Mouse (Mus musculus): ENCODE data around the gene Lig3. TPM values are rescaled to one million over a fixed set of nuclear protein-coding genes. Genes with fewer than 3 reads are reported as not detected.
"Not testable (repeated sequence)": the region's sequence is repeated elsewhere in the genome, so short reads cannot be mapped to it uniquely, and the experiment has no call there.

The Lig3 gene
- polyA plus RNA-seq, 1 experiment = 6.3 TPM

DNA sequence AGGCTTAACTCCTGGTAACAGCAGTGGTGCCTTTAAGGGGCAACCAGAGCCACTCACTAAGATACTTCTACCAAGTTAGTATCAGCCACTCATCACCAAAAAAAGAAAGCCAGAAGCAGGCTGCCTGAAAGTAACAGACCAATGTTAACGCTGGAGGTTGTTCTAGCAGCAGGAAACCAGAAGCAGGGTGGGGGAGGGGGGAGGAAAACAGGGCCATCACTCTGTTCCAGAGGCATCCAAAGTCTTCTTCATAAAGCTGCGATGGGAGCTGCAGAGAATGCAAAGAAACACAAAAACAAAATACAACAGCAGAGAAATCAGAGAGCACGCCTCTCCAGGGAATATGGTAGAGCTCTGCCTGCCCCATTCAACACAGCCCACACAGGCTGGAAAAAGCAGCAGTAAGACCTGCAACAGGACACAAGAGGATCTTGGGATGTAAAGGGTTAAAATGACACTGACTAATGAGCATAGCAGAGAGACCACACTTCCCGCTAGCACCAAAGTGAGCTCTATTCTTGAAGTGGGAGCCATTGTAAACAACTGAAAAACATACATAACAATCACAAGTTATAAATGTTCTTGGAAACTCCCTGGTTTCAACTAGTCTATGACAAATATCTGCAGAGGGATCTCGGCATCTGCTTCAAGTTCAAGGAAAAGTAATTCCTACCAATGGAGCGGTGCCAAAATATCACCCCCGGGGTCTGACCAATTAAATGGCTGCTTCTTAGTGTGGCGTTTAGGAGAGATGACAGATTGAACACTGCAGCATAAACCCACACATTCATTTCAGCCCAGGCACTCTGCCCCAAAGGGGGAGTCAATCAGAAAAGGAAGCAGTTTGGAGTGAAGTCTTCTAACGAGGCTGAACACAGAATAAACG, 50.3 kb downstream of the Lig3 start:
- Histone ChIP-seq H3K4me1 (ENCODE audit: control insufficient read depth, insufficient read depth, insufficient read length, low read length) (no peaks in the 10 kb centered on the region), H3K27me3 (ENCODE audit: control insufficient read depth, insufficient read depth, low read length) (no peaks in the 10 kb centered on the region), H3K36me3 (ENCODE audit: control insufficient read depth, insufficient read depth, low read length) (no peaks in the 10 kb centered on the region; the same call in 1 of the 2 replicates), H3K27ac (ENCODE audit: insufficient read depth, low read depth, low read length) (no peak overlapping the region), H3K4me3 (ENCODE audit: low read depth, low read length) (no peak overlapping the region)
- WGBS = 64% methylated on average over 10 of the region's 10 CpGs
- TF ChIP-seq CTCF (IDR thresholded peaks at IDR 0.05; ENCODE audit: extremely low read depth, insufficient read length, insufficient replicate concordance, low read depth, low read length) = no peak
- TF ChIP-seq POLR2A (IDR thresholded peaks at IDR 0.05; ENCODE audit: low read depth, low read length) = no peak

DNA sequence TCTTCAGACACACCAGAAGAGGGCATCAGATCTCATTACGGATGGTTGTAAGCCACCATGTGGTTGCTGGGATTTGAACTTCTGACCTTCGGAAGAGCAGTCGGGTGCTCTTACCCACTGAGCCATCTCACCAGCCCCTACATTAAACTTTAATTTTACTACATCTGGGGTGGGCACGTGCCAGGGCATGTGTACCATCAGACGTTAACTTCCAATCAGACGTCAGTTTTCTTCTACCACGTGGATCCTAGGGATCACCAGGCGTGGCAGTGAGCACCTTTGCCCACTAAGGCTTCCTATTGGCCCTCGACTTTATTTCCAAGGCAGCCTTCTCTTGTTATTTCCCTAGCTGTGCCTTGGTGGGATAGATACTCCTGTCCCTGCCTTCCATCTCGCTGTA, 51.5 kb downstream of the Lig3 start:
- not testable (repeated sequence) for H3K27ac ChIP-seq (ENCODE audit: insufficient read depth, low read depth, low read length); H3K27me3 ChIP-seq (ENCODE audit: control insufficient read depth, insufficient read depth, low read length); H3K4me3 ChIP-seq (ENCODE audit: low read depth, low read length); H3K36me3 ChIP-seq (ENCODE audit: control insufficient read depth, insufficient read depth, low read length); H3K4me1 ChIP-seq (ENCODE audit: control insufficient read depth, insufficient read depth, insufficient read length, low read length)
- WGBS = 77% methylated on average over 10 of the region's 10 CpGs

DNA sequence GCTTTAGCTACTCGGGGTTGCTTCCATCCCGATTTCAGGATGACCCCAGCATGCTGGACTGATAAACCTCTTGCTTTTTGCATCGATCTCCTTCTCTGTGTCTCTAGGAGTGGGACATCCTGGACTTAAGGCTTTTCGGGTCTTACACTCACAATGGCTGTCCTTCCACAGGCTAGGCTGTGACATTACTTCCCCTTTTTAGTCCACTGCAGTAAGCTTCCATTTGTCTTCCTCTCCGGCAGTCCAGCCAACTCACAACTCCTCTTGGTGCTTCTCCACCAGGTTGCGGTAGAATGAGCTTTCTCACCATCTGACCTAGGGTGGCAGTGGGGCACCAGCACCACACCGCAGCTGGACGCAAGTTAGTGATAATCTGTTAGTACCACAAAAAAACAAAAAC, 53.0 kb downstream of the Lig3 start:
- 67% methylated on average over 8 of the region's 8 CpGs for WGBS
- Histone ChIP-seq H3K27ac (ENCODE audit: insufficient read depth, low read depth, low read length) (no peak overlapping the region), H3K4me1 (ENCODE audit: control insufficient read depth, insufficient read depth, insufficient read length, low read length) (no peaks in the 10 kb centered on the region)

GRCm38 (mm10) chr11:82834359-82834758, 53.5 kb downstream of the Lig3 start:
- WGBS = 82% methylated on average over 7 of the region's 7 CpGs
- H3K4me3 ChIP-seq (ENCODE audit: low read depth, low read length); H3K36me3 ChIP-seq (ENCODE audit: control insufficient read depth, insufficient read depth, low read length): not testable (repeated sequence)

More for the DNA sequence above, 53.0 kb downstream of the Lig3 start:
- no peak overlapping the region for H3K4me3 ChIP-seq (ENCODE audit: low read depth, low read length)
- no peaks in the 10 kb centered on the region for H3K36me3 ChIP-seq (ENCODE audit: control insufficient read depth, insufficient read depth, low read length)
- TF ChIP-seq POLR2A (IDR thresholded peaks at IDR 0.05; ENCODE audit: low read depth, low read length) (no peak), CTCF (IDR thresholded peaks at IDR 0.05; ENCODE audit: extremely low read depth, insufficient read length, insufficient replicate concordance, low read depth, low read length) (no peak)
- no peaks in the 10 kb centered on the region for H3K27me3 ChIP-seq (ENCODE audit: control insufficient read depth, insufficient read depth, low read length)

DNA sequence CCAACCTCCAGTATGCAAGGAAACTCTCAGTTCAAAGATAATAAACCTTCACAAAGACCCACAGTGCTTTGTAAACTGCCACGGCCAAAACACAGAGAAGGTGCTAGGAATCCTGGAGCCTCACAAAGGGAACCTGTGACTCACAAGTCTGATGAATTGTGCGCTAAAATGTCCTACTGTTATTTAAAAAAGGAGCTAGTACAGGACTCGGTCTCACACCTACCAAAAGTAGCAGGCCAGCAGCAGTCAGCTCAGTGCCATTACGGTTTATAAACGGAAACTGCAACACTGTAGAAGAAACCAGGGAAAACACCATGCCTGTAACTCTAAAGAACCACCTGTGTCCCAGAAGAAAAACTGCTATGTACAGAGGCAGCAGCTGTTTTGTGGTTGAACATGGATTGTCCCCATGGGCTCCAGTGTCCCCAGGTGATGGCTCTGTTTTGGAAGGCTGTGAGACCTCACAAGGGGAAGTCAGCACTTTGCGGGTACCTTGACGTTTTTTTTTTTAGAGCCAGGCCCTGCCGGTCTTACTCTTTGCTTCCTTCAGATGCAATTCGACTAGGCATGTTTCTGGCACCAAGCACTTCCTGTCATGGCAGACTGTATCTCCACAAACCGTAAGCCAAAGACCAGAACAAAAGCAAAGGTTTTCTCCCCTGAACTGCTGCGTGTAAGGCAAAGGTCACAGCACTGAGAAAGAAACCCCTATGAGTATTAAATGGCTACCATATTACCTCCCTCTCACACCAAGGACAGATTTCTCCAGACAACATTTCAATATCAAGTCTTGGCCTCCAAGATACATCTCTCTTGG, 54.9 kb downstream of the Lig3 start:
- TF ChIP-seq POLR2A (IDR thresholded peaks at IDR 0.05; ENCODE audit: low read depth, low read length) (no peak), CTCF (IDR thresholded peaks at IDR 0.05; ENCODE audit: extremely low read depth, insufficient read length, insufficient replicate concordance, low read depth, low read length) (no peak)
- H3K27me3 ChIP-seq (ENCODE audit: control insufficient read depth, insufficient read depth, low read length) = no peaks in the 10 kb centered on the region
- H3K4me1 ChIP-seq (ENCODE audit: control insufficient read depth, insufficient read depth, insufficient read length, low read length) = no peaks in the 10 kb centered on the region
- H3K27ac ChIP-seq (ENCODE audit: insufficient read depth, low read depth, low read length) = no peak overlapping the region
- H3K4me3 ChIP-seq (ENCODE audit: low read depth, low read length) = no peak overlapping the region
- no peaks in the 10 kb centered on the region for H3K36me3 ChIP-seq (ENCODE audit: control insufficient read depth, insufficient read depth, low read length)
- 83% methylated on average over 11 of the region's 11 CpGs for WGBS

More at GRCm38 (mm10) chr11:82834359-82834758, 53.5 kb downstream of the Lig3 start:
- not testable (repeated sequence) for H3K4me1 ChIP-seq (ENCODE audit: control insufficient read depth, insufficient read depth, insufficient read length, low read length); H3K27me3 ChIP-seq (ENCODE audit: control insufficient read depth, insufficient read depth, low read length); H3K27ac ChIP-seq (ENCODE audit: insufficient read depth, low read depth, low read length)

GRCm38 (mm10) chr11:82837192-82837591, 56.3 kb downstream of the Lig3 start:
- H3K27me3 ChIP-seq (ENCODE audit: control insufficient read depth, insufficient read depth, low read length) = no peaks in the 10 kb centered on the region
- no peaks in the 10 kb centered on the region for H3K4me1 ChIP-seq (ENCODE audit: control insufficient read depth, insufficient read depth, insufficient read length, low read length)
- WGBS = 41% methylated on average over 7 of the region's 7 CpGs
- no peaks in the 10 kb centered on the region for H3K36me3 ChIP-seq (ENCODE audit: control insufficient read depth, insufficient read depth, low read length)
- no peak overlapping the region for H3K4me3 ChIP-seq (ENCODE audit: low read depth, low read length)
- H3K27ac ChIP-seq (ENCODE audit: insufficient read depth, low read depth, low read length) = no peak overlapping the region
- no peak for TF ChIP-seq POLR2A (IDR thresholded peaks at IDR 0.05; ENCODE audit: low read depth, low read length)
- no peak for TF ChIP-seq CTCF (IDR thresholded peaks at IDR 0.05; ENCODE audit: extremely low read depth, insufficient read length, insufficient replicate concordance, low read depth, low read length)

DNA sequence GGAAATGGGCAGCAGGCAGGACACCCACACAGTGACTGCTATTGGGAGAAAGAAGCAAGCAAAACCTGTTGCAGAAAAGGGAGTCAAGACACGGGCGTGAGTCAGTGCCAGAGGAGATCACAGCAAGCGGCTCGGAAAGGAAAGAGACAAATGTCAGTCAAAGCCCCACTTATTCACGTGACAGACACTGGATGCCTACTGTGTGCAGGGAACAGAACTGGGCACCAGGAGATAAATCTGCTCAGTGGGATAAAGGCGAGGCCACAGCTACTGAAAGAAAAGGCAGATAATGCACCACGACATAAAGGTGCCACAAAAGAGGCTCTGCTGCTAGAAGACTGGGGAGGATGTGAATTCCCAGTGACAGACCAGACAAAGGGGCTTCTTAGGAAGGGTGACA, 56.9 kb downstream of the Lig3 start:
- H3K27ac ChIP-seq (ENCODE audit: insufficient read depth, low read depth, low read length) = no peak overlapping the region
- TF ChIP-seq POLR2A (IDR thresholded peaks at IDR 0.05; ENCODE audit: low read depth, low read length) (no peak), CTCF (IDR thresholded peaks at IDR 0.05; ENCODE audit: extremely low read depth, insufficient read length, insufficient replicate concordance, low read depth, low read length) (no peak)
- H3K4me3 ChIP-seq (ENCODE audit: low read depth, low read length) = no peak overlapping the region
- 86% methylated on average over 7 of the region's 7 CpGs for WGBS
- no peaks in the 10 kb centered on the region for H3K36me3 ChIP-seq (ENCODE audit: control insufficient read depth, insufficient read depth, low read length)
- H3K4me1 ChIP-seq (ENCODE audit: control insufficient read depth, insufficient read depth, insufficient read length, low read length) = no peaks in the 10 kb centered on the region
- H3K27me3 ChIP-seq (ENCODE audit: control insufficient read depth, insufficient read depth, low read length) = no peaks in the 10 kb centered on the region
